Mouse (Mus musculus) midbrain, postnatal 0 days (tissue): ENCODE results near the gene Mfsd4b3. TPM values are rescaled to one million over a fixed set of nuclear protein-coding genes. Genes with fewer than 3 reads are reported as not detected.
A peak's percentile ranks its signal among the peaks of the same experiment; 100 is the strongest.
"Not testable (repeated sequence)": the region's sequence is repeated elsewhere in the genome, so short reads cannot be mapped to it uniquely, and the experiment has no call there.

Experiments used
- ATAC-seq: fragments of 200-750 bp; cut with Nextera tagmentation; 2 replicates; pipeline ENCODE4 v1.8.0; 2017; ENCODE audit warnings: moderate number of reproducible peaks, mild to moderate bottlenecking, moderate TSS enrichment, moderate library complexity; ENCODE audit not compliant: low FRiP score
- DNase-seq: peaks from one replicate; pipeline ENCODE4 v3.0.0-alpha.2; 2015; ENCODE audit warnings: low spot score
- H3K27ac ChIP-seq: fragments of 300-500 bp; sonication (generic); 2 replicates; pipeline ENCODE4 v1.5.1; 2014; ENCODE audit warnings: low read depth, mild to moderate bottlenecking, low read length, mixed read lengths
- H3K27me3 ChIP-seq: fragments of 300-500 bp; sonication (generic); 2 replicates; pipeline ENCODE4 v1.6.1; 2014; ENCODE audit warnings: low read length, control low read depth, mixed read lengths; ENCODE audit not compliant: insufficient read depth
- H3K36me3 ChIP-seq: fragments of 300-500 bp; sonication (generic); 2 replicates; pipeline ENCODE4 v1.6.1; 2014; ENCODE audit warnings: low read length, control low read depth, mixed read lengths; ENCODE audit not compliant: insufficient read depth
- H3K4me1 ChIP-seq: fragments of 300-500 bp; sonication (generic); 2 replicates; pipeline ENCODE4 v1.6.1; 2014; ENCODE audit warnings: mild to moderate bottlenecking, control low read depth, antibody characterized with exemption, low read length, mixed read lengths; ENCODE audit not compliant: insufficient read depth
- H3K4me2 ChIP-seq: fragments of 300-500 bp; sonication (generic); 2 replicates; pipeline ENCODE4 v1.6.1; 2014; ENCODE audit warnings: low read depth, mild to moderate bottlenecking, low read length, mixed read lengths; ENCODE audit not compliant: poor library complexity, severe bottlenecking
- H3K4me3 ChIP-seq: fragments of 300-500 bp; sonication (generic); 2 replicates; pipeline ENCODE4 v1.5.1; 2014; ENCODE audit warnings: low read depth, mild to moderate bottlenecking, low read length, moderate library complexity
- H3K9ac ChIP-seq: fragments of 300-500 bp; sonication (generic); replicated peaks from 2 replicates; pipeline ENCODE4 v1.6.1; 2014; ENCODE audit warnings: mild to moderate bottlenecking, low read length, moderate library complexity, mixed read lengths; ENCODE audit not compliant: poor library complexity, severe bottlenecking
- H3K9me3 ChIP-seq: fragments of 300-500 bp; sonication (generic); 2 replicates; pipeline ENCODE4 v1.6.1; 2016; ENCODE audit warnings: low read length, control low read depth
- CTCF ChIP-seq: IDR thresholded peaks from 2 replicates; pipeline ENCODE4 v1.5.1; 2016; ENCODE audit warnings: antibody characterized with exemption, mild to moderate bottlenecking
- WGBS: fragments of 180-500 bp; shearing (Covaris S2); extraction: QIAGEN DNeasy Blood & Tissue Kit; methylation state at CpG from one replicate; pipeline ENCODE4 v1.1.7; 2014; 5-methylcytosine and 5-hydroxymethylcytosine counted together
- polyA plus RNA-seq: library from polyadenylated mRNA; unstranded; fragments of >200 nt; fragmentation: Nextera tagmentation; extraction: Ambion mirVana; gene quantifications from 2 replicates; pipeline ENCODE4 v1.2.1, GENCODE M21; 2015
- total RNA-seq: library from RNA; depleted of rRNA; stranded (reverse); fragments of >200 nt; gene quantifications from 2 replicates; pipeline ENCODE4 v1.2.3, GENCODE M21; 2014

Mfsd4b3 gene
- total and polyA plus RNA-seq, 2 experiments from 2014 or later = not detected

GRCm38 (mm10) chr10:39955163-39955562 is 4.8 kb downstream of the Mfsd4b3 start:
- H3K27ac ChIP-seq = no peak overlapping the region
- DNase-seq = no peak
- 81% methylated on average over 2 of the region's 2 CpGs for WGBS
- H3K4me1 ChIP-seq = no peaks in the 10 kb centered on the region
- no peak for ATAC-seq
- no peaks in the 10 kb centered on the region for H3K9me3 ChIP-seq
- H3K9ac ChIP-seq = no peak overlapping the region
- no peak overlapping the region for H3K4me3 ChIP-seq
- 0 out of 2 replicates have a peak, but pooled peaks cover 5% of the 10 kb centered on the region for H3K27me3 ChIP-seq
- H3K4me2 ChIP-seq = no peak overlapping the region
- H3K36me3 ChIP-seq = no peaks in the 10 kb centered on the region
- TF ChIP-seq CTCF = no peak

- no peak overlapping the region for H3K4me3 ChIP-seq
- 34% methylated on average over 2 of the region's 2 CpGs for WGBS
Measured at GRCm38 (mm10) chr10:39949377-39949954, 10.5 kb downstream of the Mfsd4b3 start.

DNA sequence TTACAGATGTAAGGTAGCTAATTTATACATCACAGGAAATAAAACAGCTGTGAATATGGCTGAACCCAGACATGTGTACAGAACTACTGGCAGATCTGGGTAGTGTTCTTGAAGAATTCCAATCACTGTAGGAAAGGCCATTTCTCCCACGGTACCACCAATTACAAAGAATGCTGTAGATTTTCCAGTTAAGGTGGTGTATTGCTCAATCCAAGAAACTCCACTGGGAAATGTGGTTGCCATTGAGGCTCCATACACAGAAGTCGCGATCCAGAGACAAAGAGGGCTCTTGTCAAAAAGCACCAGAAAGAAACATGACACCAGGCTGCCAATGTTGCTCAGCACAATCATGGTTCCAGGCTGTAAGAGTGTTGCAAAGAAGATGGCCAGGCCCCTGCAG is 12.8 kb downstream of the Mfsd4b3 start:
- H3K27ac ChIP-seq, H3K36me3 ChIP-seq, H3K9ac ChIP-seq, DNase-seq, H3K4me2 ChIP-seq, H3K27me3 ChIP-seq, ATAC-seq, H3K9me3 ChIP-seq, H3K4me1 ChIP-seq, H3K4me3 ChIP-seq: not testable (repeated sequence)
- 83% methylated on average over 3 of the region's 3 CpGs for WGBS

More at GRCm38 (mm10) chr10:39949377-39949954, 10.5 kb downstream of the Mfsd4b3 start:
- Histone ChIP-seq H3K27ac (no peak overlapping the region), H3K9me3 (no peaks in the 10 kb centered on the region), H3K9ac (no peak overlapping the region), H3K27me3 (no peaks in the 10 kb centered on the region), H3K36me3 (no peaks in the 10 kb centered on the region), H3K4me1 (no peaks in the 10 kb centered on the region), H3K4me2 (no peak overlapping the region)
- no peak for TF ChIP-seq CTCF
- DNase-seq (no peak), ATAC-seq (0 out of 2 replicates have a peak, but pooled peaks have one; percentile 23)

- Histone ChIP-seq H3K9ac (no peak overlapping the region), H3K4me2 (no peak overlapping the region), H3K9me3 (no peaks in the 10 kb centered on the region), H3K27me3 (no peaks in the 10 kb centered on the region), H3K27ac (no peak overlapping the region), H3K4me3 (no peak overlapping the region), H3K4me1 (no peaks in the 10 kb centered on the region), H3K36me3 (no peaks in the 10 kb centered on the region)
- no peak for DNase-seq
- WGBS = 85% methylated on average over 7 of the region's 7 CpGs
- ATAC-seq = no peak
- TF ChIP-seq CTCF = no peak
Measured at GRCm38 (mm10) chr10:39936553-39936952, 23.4 kb downstream of the Mfsd4b3 start.

DNA sequence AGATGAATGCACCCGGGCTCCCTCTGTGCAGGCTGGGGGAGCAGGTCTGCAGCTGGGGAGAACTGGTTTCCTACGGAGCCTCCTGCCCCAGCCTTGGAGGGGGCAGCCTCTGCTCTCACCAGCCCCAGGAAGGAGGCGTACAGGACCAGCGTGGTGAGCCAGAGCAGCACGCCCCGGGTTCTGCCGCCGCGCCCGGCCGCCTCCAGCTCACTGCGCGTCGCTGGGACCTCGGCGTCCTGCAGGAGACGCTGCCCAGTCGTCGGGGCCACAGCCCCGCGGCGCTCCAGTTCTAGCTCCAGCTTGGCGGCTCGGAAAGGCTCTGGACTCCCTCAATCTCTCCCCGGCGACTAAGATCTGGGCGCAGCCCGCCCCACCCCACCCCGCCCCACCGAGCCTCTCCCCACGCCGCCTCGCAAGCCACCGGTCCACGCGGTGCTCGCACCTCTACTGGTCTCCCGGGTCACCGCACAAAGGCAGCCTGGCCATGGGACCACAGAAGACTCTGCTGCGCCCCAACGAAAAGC is 33.3 kb downstream of the Mfsd4b3 start, which contains the start of gene Mfsd4b2:
Gene Mfsd4b2 (minus strand): TSS at position 308 of the 524 bp plus-strand sequence.
- DNase-seq (no peak), ATAC-seq (peak; percentile 52; the same call in 1 of the 2 replicates)
- WGBS = 1% methylated on average over 41 of the region's 41 CpGs
- H3K4me2 ChIP-seq = peak within 1 kb of the TSS; percentile 91
- TF ChIP-seq CTCF = no peak; the same call in 1 of the 2 replicates
- peak within 1 kb of the TSS; percentile 45; the same call in 1 of the 2 replicates for H3K9ac ChIP-seq
- no peaks in the 10 kb centered on the region for H3K9me3 ChIP-seq
- H3K4me3 ChIP-seq = peak within 1 kb of the TSS; percentile 41
- peaks cover 9% of the 10 kb centered on the region; the same call in 1 of the 2 replicates for H3K27me3 ChIP-seq
- H3K36me3 ChIP-seq = no peaks in the 10 kb centered on the region
- H3K4me1 ChIP-seq = no peaks in the 10 kb centered on the region
- H3K27ac ChIP-seq = no peak within 1 kb of the TSS

DNA sequence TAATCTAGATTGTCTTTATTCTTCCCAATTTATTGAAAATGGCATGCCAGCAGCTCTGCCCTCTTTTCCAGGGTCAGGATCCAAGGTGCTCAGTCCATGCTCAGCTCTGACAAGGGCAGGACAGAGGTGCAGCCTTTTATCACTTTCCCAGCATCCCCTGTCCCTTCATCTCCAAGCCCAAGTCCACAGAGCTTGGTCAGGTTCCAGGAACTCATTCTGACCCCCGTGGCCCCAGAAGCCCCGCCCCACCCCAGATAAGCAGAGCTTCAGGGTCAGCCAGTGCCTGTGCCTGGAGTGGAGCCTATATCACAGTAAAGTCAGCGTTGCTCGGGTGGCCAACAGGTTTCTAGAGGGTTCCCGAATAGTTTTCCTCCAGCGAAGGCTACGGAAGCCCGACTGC is 35.4 kb downstream of the Mfsd4b3 start:
- 77% methylated on average over 8 of the region's 8 CpGs for WGBS
- DNase-seq, H3K4me1 ChIP-seq, H3K4me3 ChIP-seq, H3K27ac ChIP-seq, H3K4me2 ChIP-seq, ATAC-seq, H3K9ac ChIP-seq, H3K27me3 ChIP-seq, H3K36me3 ChIP-seq, H3K9me3 ChIP-seq: not testable (repeated sequence)
